Mouse (Mus musculus): ENCODE data around the gene Pcmt1.
"Not testable (repeated sequence)": the region's sequence is repeated elsewhere in the genome, so short reads cannot be mapped to it uniquely, and the experiment has no call there.

GRCm38 (mm10) chr10:7617556-7617955, 63.4 kb downstream of the Pcmt1 start:
- TF ChIP-seq CTCF (IDR thresholded peaks at IDR 0.05; ENCODE audit: borderline replicate concordance, control insufficient read depth, extremely low read depth, insufficient read depth, low read length, poor library complexity); POLR2A (IDR thresholded peaks at IDR 0.05; ENCODE audit: control insufficient read depth, extremely low read depth, insufficient read depth, low read length, poor library complexity): not testable (repeated sequence)

Data from thymus, adult 2 months (tissue).